ENCODE assay signal across 18 mouse cellular contexts in the genomic region with DNA sequence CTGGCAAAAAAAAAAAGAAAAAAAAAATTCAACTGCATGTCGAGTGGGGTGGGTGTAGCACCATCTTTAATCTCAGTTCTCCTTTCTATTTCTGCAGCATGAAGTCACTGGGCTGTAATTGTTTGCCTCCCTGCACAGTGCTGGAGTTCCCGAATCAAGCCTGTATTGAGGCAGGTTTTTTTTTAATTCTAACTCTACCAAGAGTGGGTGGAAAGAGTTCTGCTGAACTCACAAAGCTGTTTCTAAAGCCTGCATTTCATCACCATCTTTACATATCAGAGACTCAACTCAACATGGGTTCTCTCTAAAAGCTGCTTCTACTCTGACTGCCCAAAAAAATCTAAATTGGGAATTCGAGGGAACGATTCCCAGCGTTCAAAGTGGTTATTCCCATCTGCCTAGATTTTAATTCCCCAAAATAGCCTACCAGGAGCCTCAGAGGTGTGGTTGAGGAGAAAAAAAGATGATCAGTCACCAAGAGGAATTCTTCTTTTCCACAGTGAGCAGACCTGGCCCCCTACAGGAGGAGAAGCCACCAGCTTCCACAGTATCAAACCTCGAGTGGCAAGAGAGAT.
A peak's percentile ranks its signal among the peaks of the same experiment; 100 is the strongest.
DNase-seq lines count a peak whose midpoint lies in the region; ATAC-seq and TF ChIP-seq lines count a peak whose summit lies in the region.
"Had no signal": no experiment of that assay in that cellular context is flagged by ENCODE, and none has a peak within 500 bp of the region (broad histone marks: within the 10 kb centered on the region; RNA-seq: fewer than 3 reads in every experiment).

No protein-coding gene starts in this region.

- no peak overlapping the region for H3K27ac ChIP-seq in heart, embryonic 12.5 days (ENCODE audit: poor library complexity, severe bottlenecking)
- H3K27ac ChIP-seq in midbrain, embryonic 13.5 days: no peak overlapping the region
- H3K27ac ChIP-seq in midbrain, embryonic 15.5 days: no peak overlapping the region
- no peak overlapping the region for H3K27ac ChIP-seq in kidney, adult 2 months (ENCODE audit: insufficient read depth, low read depth, low read length)
- H3K27ac ChIP-seq: heart, adult 2 months had no signal

- no peaks in the 10 kb centered on the region for H3K27me3 ChIP-seq in heart, embryonic 12.5 days (replicated peaks)
- no peaks in the 10 kb centered on the region for H3K27me3 ChIP-seq in midbrain, embryonic 13.5 days
- no peaks in the 10 kb centered on the region for H3K27me3 ChIP-seq in midbrain, embryonic 15.5 days (replicated peaks)
- no peaks in the 10 kb centered on the region for H3K27me3 ChIP-seq in kidney, adult 2 months (replicated peaks; ENCODE audit: control insufficient read depth, insufficient read depth, low read length)

- H3K4me2 ChIP-seq in heart, embryonic 12.5 days: no peak overlapping the region
- no peak overlapping the region for H3K4me2 ChIP-seq in midbrain, embryonic 13.5 days (replicated peaks)
- no peak overlapping the region for H3K4me2 ChIP-seq in midbrain, embryonic 15.5 days

- ATAC-seq in heart, embryonic 12.5 days (ENCODE audit: insufficient number of reproducible peaks, low FRiP score): no peak
- no peak for ATAC-seq in midbrain, embryonic 13.5 days
- no peak for ATAC-seq in midbrain, embryonic 15.5 days (replicated peaks)
- ATAC-seq: hindbrain, embryonic 16.5 days; intestine, postnatal 0 days had no signal

- intact Hi-C loops in left cerebral cortex, postnatal 14 days (cut with DNase I): loop anchor here (2.0 to 10.0 kb wide), 3 partner anchors 86 to 1156 kb away; partner anchors contain the start of gene Cdh11

- peaks cover 11% of the 10 kb centered on the region for H3K9me3 ChIP-seq in heart, embryonic 12.5 days (replicated peaks)
- H3K9me3 ChIP-seq in midbrain, embryonic 13.5 days: 0 out of 2 replicates have a peak, but pooled peaks cover 2% of the 10 kb centered on the region
- H3K9me3 ChIP-seq in midbrain, embryonic 15.5 days: no peaks in the 10 kb centered on the region

- H3K4me3 ChIP-seq in heart, embryonic 12.5 days: no peak overlapping the region
- H3K4me3 ChIP-seq in midbrain, embryonic 13.5 days (replicated peaks): no peak overlapping the region
- H3K4me3 ChIP-seq in midbrain, embryonic 15.5 days: no peak overlapping the region
- H3K4me3 ChIP-seq in kidney, adult 2 months (ENCODE audit: insufficient read depth, low read depth, low read length): no peak overlapping the region
- H3K4me3 ChIP-seq: heart, adult 2 months had no signal

- peak; percentile 24 for DNase-seq in heart, adult 8-10 months (ENCODE audit: low spot score)
- peak; percentile 22 to 40 for DNase-seq in right cerebral cortex, adult 2 months (ENCODE audit: low spot score in 2 of 2)
- DNase-seq in right cerebral cortex, postnatal 4 days: no peak
- peak; percentile 31 to 69 for DNase-seq in left cerebral cortex, postnatal 14 days (ENCODE audit: low spot score in 2 of 2)
- DNase-seq in kidney, adult 2 months: no peak
- DNase-seq: adrenal gland, postnatal 14 days; cerebellum, adult 2 months; embryo, embryonic 11 days; heart, adult 2 months; heart, postnatal 4 days; kidney, postnatal 14 days; lung, adult 18-20 months; thymus, adult 18-20 months had no signal

- 0 out of 2 replicates have a peak, but pooled peaks cover 6% of the 10 kb centered on the region for H3K4me1 ChIP-seq in heart, embryonic 12.5 days (replicated peaks)
- 0 out of 2 replicates have a peak, but pooled peaks cover 6% of the 10 kb centered on the region for H3K4me1 ChIP-seq in midbrain, embryonic 13.5 days (replicated peaks)
- H3K4me1 ChIP-seq in midbrain, embryonic 15.5 days: peaks cover 5% of the 10 kb centered on the region; the same call in 1 of the 2 replicates
- no peaks in the 10 kb centered on the region for H3K4me1 ChIP-seq in kidney, adult 2 months (ENCODE audit: control insufficient read depth, insufficient read depth, low read length)

- no peak for TF ChIP-seq CTCF in kidney, adult 2 months (conservative IDR thresholded peaks at IDR 0.05; ENCODE audit: insufficient read depth, insufficient read length, low read depth, low read length)

- WGBS in heart, embryonic 12.5 days: 73% methylated on average over 6 of the region's 6 CpGs
- WGBS in midbrain, embryonic 13.5 days: 91% methylated on average over 6 of the region's 6 CpGs
- WGBS in midbrain, embryonic 15.5 days: 87% methylated on average over 6 of the region's 6 CpGs
- WGBS in kidney, adult 2 months: 88% methylated on average over 6 of the region's 6 CpGs

- H3K36me3 ChIP-seq in heart, embryonic 12.5 days: no peaks in the 10 kb centered on the region
- no peaks in the 10 kb centered on the region for H3K36me3 ChIP-seq in midbrain, embryonic 13.5 days
- H3K36me3 ChIP-seq in midbrain, embryonic 15.5 days (replicated peaks): no peaks in the 10 kb centered on the region
- H3K36me3 ChIP-seq in kidney, adult 2 months (ENCODE audit: control insufficient read depth, insufficient read depth, low read length): no peaks in the 10 kb centered on the region

- no peak overlapping the region for H3K9ac ChIP-seq in heart, embryonic 12.5 days
- H3K9ac ChIP-seq in midbrain, embryonic 13.5 days (replicated peaks): no peak overlapping the region
- H3K9ac ChIP-seq in midbrain, embryonic 15.5 days: no peak overlapping the region

- no peak for TF ChIP-seq POLR2A in kidney, adult 2 months (IDR thresholded peaks at IDR 0.05; ENCODE audit: low read depth, low read length)

Comparison
In these comparisons a context has a peak if more than half of its experiments do, and no peak if none do; other contexts are left out.
1. DNase-seq: peak in heart, adult 8-10 months (single experiment), right cerebral cortex, adult 2 months (2 of 2) and left cerebral cortex, postnatal 14 days (2 of 2); none in right cerebral cortex, postnatal 4 days (single experiment) and kidney, adult 2 months (single experiment).